Mouse (Mus musculus): Measurements from ENCODE around the gene Lcn2. TPM values are rescaled to one million over a fixed set of nuclear protein-coding genes. Genes with fewer than 3 reads are reported as not detected.

Gene Lcn2
- polyA plus RNA-seq, 1 experiment from 2014 or later = 0.35 TPM

DNA sequence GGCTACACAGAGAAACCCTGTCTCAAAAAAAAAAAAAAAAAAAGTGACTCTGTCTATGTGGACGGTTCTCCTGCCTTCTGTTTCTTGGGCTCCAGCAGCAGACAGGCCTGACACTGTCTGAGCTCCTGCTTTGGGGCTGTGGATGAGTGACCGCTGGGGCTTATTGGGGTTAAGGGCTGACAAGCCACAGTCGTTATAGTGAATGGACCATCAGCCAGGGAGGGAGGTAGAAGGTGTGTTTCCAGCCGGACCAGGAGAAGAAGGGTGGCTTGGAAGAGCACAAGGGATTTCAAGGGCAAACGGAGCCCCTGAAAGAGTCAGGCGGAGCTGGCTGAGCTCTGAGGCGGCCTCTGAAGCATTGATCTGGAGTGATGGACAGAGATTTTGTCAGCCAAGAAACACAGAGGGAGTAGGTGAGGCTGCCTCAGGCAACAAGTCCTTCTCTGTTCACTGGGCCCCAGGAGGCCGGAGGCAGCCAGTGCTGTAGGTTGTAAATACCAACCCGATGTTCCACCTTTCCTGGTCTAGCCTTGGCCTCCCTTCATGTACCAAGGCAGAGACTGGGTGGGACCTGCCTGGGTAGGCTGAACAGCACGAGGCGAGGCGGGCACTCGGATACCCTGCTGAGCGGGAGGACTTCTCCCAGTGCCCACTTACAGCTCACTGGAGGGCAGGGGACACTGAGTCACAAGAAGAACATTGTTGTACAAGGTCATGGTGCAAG lies 43.3 kb downstream of the Lcn2 start:
- WGBS = 67% methylated on average over 14 of the region's 14 CpGs
- Histone ChIP-seq H3K27me3 (ENCODE audit: control insufficient read depth, insufficient read depth, low read length) (no peaks in the 10 kb centered on the region), H3K9ac (replicated peaks; ENCODE audit: low read depth, low read length) (no peak overlapping the region), H3K9me3 (ENCODE audit: control insufficient read depth, low read length) (no peaks in the 10 kb centered on the region), H3K4me2 (ENCODE audit: low read depth, low read length) (no peak overlapping the region), H3K27ac (ENCODE audit: low read depth, low read length) (no peak overlapping the region), H3K4me3 (ENCODE audit: low read depth, low read length) (no peak overlapping the region), H3K4me1 (ENCODE audit: control insufficient read depth, insufficient read depth, low read length) (peaks cover 2% of the 10 kb centered on the region; the same call in 1 of the 2 replicates), H3K36me3 (ENCODE audit: control insufficient read depth, insufficient read depth, low read length) (peaks cover 4% of the 10 kb centered on the region; the same call in 1 of the 2 replicates)
- no peak for ATAC-seq (ENCODE audit: low read depth)

DNA sequence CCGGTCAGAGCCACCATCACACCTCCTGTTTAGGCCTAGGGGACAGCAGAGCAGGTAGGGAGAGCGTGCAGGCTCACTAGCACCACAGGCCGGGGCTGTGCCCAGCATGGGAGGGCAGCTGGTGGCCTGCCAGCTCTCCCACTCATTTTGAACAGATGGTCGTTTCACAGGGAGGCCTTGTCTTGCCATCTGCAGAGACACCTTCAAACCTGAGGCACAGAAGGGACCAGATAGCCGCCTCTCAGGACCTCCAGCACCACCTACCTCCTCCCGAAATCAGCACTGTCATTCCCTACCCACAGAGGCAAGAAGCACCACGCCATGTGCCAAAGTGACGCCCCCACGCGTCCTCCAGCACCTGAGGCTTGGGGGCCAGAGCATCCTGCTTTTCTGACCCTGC lies 44.0 kb downstream of the Lcn2 start:
- Histone ChIP-seq H3K27me3 (ENCODE audit: control insufficient read depth, insufficient read depth, low read length) (no peaks in the 10 kb centered on the region), H3K36me3 (ENCODE audit: control insufficient read depth, insufficient read depth, low read length) (peaks cover 4% of the 10 kb centered on the region; the same call in 1 of the 2 replicates), H3K4me3 (ENCODE audit: low read depth, low read length) (no peak overlapping the region), H3K27ac (ENCODE audit: low read depth, low read length) (no peak overlapping the region), H3K9me3 (ENCODE audit: control insufficient read depth, low read length) (no peaks in the 10 kb centered on the region), H3K4me2 (ENCODE audit: low read depth, low read length) (no peak overlapping the region), H3K4me1 (ENCODE audit: control insufficient read depth, insufficient read depth, low read length) (peaks cover 2% of the 10 kb centered on the region; the same call in 1 of the 2 replicates), H3K9ac (replicated peaks; ENCODE audit: low read depth, low read length) (no peak overlapping the region)
- no peak for ATAC-seq (ENCODE audit: low read depth)
- WGBS = 68% methylated on average over 10 of the region's 10 CpGs

DNA sequence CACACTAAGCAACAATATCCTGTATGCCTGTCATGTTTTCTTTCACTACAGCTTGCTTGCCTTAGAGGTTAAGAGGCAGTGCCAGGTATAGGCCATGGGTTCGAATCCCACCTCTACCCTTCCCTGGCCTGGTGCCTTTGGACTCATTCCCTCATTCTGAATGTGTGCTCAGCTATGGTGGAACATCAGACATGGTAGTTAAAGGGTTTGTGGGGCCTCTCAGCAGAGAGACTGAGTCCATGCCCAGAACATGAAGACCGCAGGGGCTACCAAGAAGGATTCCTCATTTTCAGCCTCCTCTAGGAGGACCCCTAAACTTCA lies 44.7 kb downstream of the Lcn2 start:
- no peak overlapping the region for H3K4me3 ChIP-seq (ENCODE audit: low read depth, low read length)
- H3K27me3 ChIP-seq (ENCODE audit: control insufficient read depth, insufficient read depth, low read length) = no peaks in the 10 kb centered on the region
- ATAC-seq (ENCODE audit: low read depth) = no peak
- H3K27ac ChIP-seq (ENCODE audit: low read depth, low read length) = no peak overlapping the region
- no peak overlapping the region for H3K9ac ChIP-seq (replicated peaks; ENCODE audit: low read depth, low read length)
- no peak overlapping the region for H3K4me2 ChIP-seq (ENCODE audit: low read depth, low read length)
- H3K4me1 ChIP-seq (ENCODE audit: control insufficient read depth, insufficient read depth, low read length) = peaks cover 2% of the 10 kb centered on the region; the same call in 1 of the 2 replicates
- peaks cover 4% of the 10 kb centered on the region; the same call in 1 of the 2 replicates for H3K36me3 ChIP-seq (ENCODE audit: control insufficient read depth, insufficient read depth, low read length)
- no peaks in the 10 kb centered on the region for H3K9me3 ChIP-seq (ENCODE audit: control insufficient read depth, low read length)
- 95% methylated on average over 2 of the region's 2 CpGs for WGBS

DNA sequence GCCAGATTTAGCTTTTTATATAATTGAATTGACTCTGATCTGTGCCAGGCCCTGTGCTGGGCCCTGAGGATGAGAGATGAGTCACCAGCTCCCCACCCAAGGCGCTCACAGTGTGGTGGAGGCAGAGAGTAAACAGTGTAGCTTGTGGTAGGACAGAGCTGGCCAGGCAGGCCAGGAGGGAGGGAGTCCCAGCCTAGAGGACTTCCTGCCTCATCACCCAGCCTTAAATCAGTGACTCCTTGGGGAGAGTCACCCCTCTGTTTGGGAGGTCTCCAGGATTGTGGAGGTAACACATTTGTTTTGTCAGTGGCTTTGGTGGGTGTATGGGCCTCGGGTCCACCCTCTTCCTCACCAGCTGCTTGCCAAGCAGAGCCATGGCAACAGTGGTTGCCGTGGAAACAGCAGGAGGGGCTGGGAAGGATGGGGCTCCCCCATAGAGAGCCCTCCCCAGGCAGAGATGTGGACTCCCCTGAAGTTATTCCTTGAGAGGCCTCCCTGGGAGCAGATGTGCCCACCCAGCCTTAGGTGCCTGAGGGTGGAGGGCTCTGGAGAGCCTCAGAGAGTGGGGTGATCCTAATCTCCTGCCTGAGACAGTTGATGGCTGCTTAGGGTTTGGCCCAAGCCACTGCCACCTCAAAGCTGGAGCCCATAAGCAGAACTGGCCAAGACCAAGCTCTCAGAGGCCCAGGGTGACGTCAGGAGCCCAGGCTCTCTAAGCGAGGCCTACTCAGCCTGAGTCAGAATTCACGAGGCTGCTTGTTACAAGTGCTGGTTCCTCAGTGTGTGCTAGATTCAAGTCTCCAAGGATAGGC lies 45.3 kb downstream of the Lcn2 start:
- H3K27me3 ChIP-seq (ENCODE audit: control insufficient read depth, insufficient read depth, low read length) = no peaks in the 10 kb centered on the region
- ATAC-seq (ENCODE audit: low read depth) = no peak; the same call in 1 of the 2 replicates
- 70% methylated on average over 6 of the region's 6 CpGs for WGBS
- no peak overlapping the region for H3K4me3 ChIP-seq (ENCODE audit: low read depth, low read length)
- H3K27ac ChIP-seq (ENCODE audit: low read depth, low read length) = no peak overlapping the region
- H3K9ac ChIP-seq (replicated peaks; ENCODE audit: low read depth, low read length) = no peak overlapping the region
- H3K9me3 ChIP-seq (ENCODE audit: control insufficient read depth, low read length) = no peaks in the 10 kb centered on the region
- peaks cover 2% of the 10 kb centered on the region; the same call in 1 of the 2 replicates for H3K4me1 ChIP-seq (ENCODE audit: control insufficient read depth, insufficient read depth, low read length)
- H3K36me3 ChIP-seq (ENCODE audit: control insufficient read depth, insufficient read depth, low read length) = peaks cover 10% of the 10 kb centered on the region; the same call in 1 of the 2 replicates
- H3K4me2 ChIP-seq (ENCODE audit: low read depth, low read length) = no peak overlapping the region

DNA sequence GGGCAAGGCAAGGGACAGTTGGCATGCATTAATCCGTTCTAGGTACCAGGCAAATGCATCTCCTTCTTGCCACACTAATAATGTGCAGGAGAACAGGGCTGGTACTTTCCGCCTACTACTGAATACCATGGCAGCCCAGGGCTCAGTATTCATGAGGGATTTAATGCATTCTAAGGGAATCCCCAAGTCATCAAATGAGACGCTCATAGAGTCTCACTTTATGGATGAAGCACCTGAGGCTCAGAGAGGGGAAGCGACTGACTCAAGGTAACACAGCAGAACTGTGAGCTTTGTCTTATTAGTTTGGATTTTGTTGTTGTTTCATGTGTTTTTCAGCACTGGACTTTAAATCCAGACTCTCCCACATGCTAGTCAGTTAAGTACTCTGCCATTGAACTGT lies 46.0 kb downstream of the Lcn2 start:
- no peaks in the 10 kb centered on the region for H3K27me3 ChIP-seq (ENCODE audit: control insufficient read depth, insufficient read depth, low read length)
- WGBS = 83% methylated on average over 4 of the region's 4 CpGs
- ATAC-seq (ENCODE audit: low read depth) = no peak

DNA sequence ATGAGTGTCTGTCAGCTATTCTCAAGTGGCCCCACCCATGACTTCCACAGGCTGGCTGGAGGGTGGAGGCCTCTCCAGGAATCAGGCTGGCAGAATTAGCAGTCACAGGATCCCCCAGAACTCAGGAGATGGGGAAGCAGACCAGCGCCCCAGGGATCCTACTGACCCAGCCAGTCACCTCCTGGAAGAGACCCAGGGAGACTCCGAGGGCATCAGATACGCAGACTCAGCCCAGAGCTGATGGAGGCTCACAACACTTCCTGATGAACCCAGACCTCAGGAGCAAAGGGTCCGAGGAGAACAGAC lies 46.5 kb downstream of the Lcn2 start:
- Histone ChIP-seq H3K9ac (replicated peaks; ENCODE audit: low read depth, low read length) (no peak overlapping the region), H3K27me3 (ENCODE audit: control insufficient read depth, insufficient read depth, low read length) (no peaks in the 10 kb centered on the region), H3K4me3 (ENCODE audit: low read depth, low read length) (no peak overlapping the region), H3K9me3 (ENCODE audit: control insufficient read depth, low read length) (no peaks in the 10 kb centered on the region), H3K4me1 (ENCODE audit: control insufficient read depth, insufficient read depth, low read length) (peaks cover 2% of the 10 kb centered on the region; the same call in 1 of the 2 replicates), H3K27ac (ENCODE audit: low read depth, low read length) (no peak overlapping the region), H3K4me2 (ENCODE audit: low read depth, low read length) (no peak overlapping the region), H3K36me3 (ENCODE audit: control insufficient read depth, insufficient read depth, low read length) (peaks cover 15% of the 10 kb centered on the region; the same call in 1 of the 2 replicates)
- no peak for ATAC-seq (ENCODE audit: low read depth)
- 84% methylated on average over 4 of the region's 4 CpGs for WGBS

More for the DNA sequence above, 46.0 kb downstream of the Lcn2 start:
- Histone ChIP-seq H3K27ac (ENCODE audit: low read depth, low read length) (no peak overlapping the region), H3K4me3 (ENCODE audit: low read depth, low read length) (no peak overlapping the region), H3K9ac (replicated peaks; ENCODE audit: low read depth, low read length) (no peak overlapping the region), H3K9me3 (ENCODE audit: control insufficient read depth, low read length) (no peaks in the 10 kb centered on the region), H3K4me2 (ENCODE audit: low read depth, low read length) (no peak overlapping the region), H3K36me3 (ENCODE audit: control insufficient read depth, insufficient read depth, low read length) (peaks cover 17% of the 10 kb centered on the region; the same call in 1 of the 2 replicates), H3K4me1 (ENCODE audit: control insufficient read depth, insufficient read depth, low read length) (peaks cover 2% of the 10 kb centered on the region; the same call in 1 of the 2 replicates)

DNA sequence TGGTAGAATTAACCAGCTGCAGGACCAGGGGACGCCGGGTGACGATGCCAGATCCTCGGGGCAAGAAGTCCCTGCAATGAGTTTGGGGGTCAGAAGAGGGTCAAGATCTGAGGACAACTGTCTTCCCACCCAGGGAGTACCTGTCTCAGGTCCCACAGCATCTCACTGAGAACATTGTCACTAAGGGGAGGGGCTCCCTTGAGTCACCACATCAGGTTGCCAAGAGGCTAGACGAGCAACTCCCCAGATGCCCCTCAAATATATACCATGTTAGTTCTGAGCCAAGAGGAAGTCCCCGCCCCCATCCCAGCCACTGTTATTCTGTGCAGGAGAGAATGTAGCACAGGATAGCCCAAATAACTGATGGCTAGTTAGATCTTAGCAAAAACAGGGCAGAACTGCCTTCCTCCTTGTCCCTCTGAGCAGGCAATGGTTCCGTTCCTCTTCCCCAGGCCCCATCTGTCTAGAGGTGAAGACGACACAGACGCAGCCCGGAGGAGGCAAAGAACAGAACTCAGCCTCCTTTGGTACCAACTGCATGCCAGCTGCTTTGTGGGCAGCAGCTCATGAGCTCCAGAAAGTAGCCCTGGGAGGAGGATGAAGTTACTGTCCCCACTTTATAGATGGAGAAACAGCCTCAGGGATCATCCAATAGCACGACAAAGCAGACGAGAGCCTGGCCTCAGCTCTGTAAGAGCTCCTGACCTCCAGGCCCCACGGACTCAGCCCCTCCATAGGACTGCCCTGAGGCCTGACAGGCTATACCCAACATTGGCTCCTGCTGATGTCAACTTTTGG lies 47.0 kb downstream of the Lcn2 start:
- Histone ChIP-seq H3K9ac (replicated peaks; ENCODE audit: low read depth, low read length) (no peak overlapping the region), H3K4me1 (ENCODE audit: control insufficient read depth, insufficient read depth, low read length) (peaks cover 2% of the 10 kb centered on the region; the same call in 1 of the 2 replicates), H3K4me3 (ENCODE audit: low read depth, low read length) (no peak overlapping the region), H3K27me3 (ENCODE audit: control insufficient read depth, insufficient read depth, low read length) (no peaks in the 10 kb centered on the region), H3K27ac (ENCODE audit: low read depth, low read length) (no peak overlapping the region), H3K4me2 (ENCODE audit: low read depth, low read length) (no peak overlapping the region), H3K9me3 (ENCODE audit: control insufficient read depth, low read length) (no peaks in the 10 kb centered on the region), H3K36me3 (ENCODE audit: control insufficient read depth, insufficient read depth, low read length) (peaks cover 16% of the 10 kb centered on the region; the same call in 1 of the 2 replicates)
- ATAC-seq (ENCODE audit: low read depth) = no peak
- 84% methylated on average over 13 of the region's 13 CpGs for WGBS

DNA sequence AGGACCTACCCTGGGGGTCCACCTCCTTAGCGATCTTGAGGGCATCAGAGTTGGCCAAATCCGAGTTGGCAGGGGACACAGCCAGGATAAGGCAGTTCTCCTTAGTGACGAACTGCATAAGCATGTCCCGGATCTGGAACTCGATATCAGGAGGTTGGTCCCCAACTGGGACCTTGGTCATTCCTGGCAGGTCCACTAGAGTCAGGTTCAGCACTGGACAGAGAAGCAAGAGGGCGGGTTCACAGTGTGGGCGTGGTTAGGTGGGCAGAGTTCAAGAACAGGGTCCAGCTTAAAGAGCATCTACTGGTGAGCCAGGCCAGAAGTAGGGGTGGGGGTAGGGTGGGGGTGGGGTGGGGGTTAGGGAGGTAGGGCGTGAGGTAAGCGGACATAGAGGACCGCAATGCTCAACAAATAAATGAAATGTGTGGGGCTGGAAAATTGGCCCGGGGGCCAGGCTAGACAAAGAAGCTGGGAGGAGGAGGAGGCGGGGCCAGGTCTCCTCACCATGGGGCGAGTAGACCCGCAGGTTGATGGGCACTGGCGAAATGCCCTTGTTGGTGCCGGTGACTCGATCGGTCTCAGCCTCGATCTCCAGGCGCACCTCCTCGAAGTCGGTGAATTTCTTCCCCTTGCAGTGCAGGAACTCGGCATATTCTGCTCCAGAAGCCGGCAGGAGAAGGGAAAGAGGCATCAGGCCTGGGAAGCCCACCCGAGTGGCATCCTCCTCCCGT lies 48.0 kb downstream of the Lcn2 start:
- no peak overlapping the region for H3K9ac ChIP-seq (replicated peaks; ENCODE audit: low read depth, low read length)
- no peaks in the 10 kb centered on the region for H3K27me3 ChIP-seq (ENCODE audit: control insufficient read depth, insufficient read depth, low read length)
- H3K9me3 ChIP-seq (ENCODE audit: control insufficient read depth, low read length) = no peaks in the 10 kb centered on the region
- peaks cover 2% of the 10 kb centered on the region; the same call in 1 of the 2 replicates for H3K4me1 ChIP-seq (ENCODE audit: control insufficient read depth, insufficient read depth, low read length)
- peaks cover 24% of the 10 kb centered on the region for H3K36me3 ChIP-seq (ENCODE audit: control insufficient read depth, insufficient read depth, low read length)
- no peak for ATAC-seq (ENCODE audit: low read depth)
- H3K4me2 ChIP-seq (ENCODE audit: low read depth, low read length) = no peak overlapping the region
- 39% methylated on average over 26 of the region's 26 CpGs for WGBS
- H3K4me3 ChIP-seq (ENCODE audit: low read depth, low read length) = no peak overlapping the region
- H3K27ac ChIP-seq (ENCODE audit: low read depth, low read length) = no peak overlapping the region

Data from neural tube, embryonic 14.5 days (tissue).